Comparison of ENCODE assay signal across 8 mouse cellular contexts in genomic region chr2:164407708-164408107, GRCm38 (mm10). TPM values are rescaled to one million over a fixed set of nuclear protein-coding genes. Genes with fewer than 3 reads are reported as not detected.
DNase-seq lines count a peak whose midpoint lies in the region; ATAC-seq lines count a peak whose summit lies in the region.

No protein-coding gene starts in this region.

- DNase-seq in layer of hippocampus, adult 18-20 months (ENCODE audit: low spot score in 2 of 2): peak; percentile 57 to 76
- no peak for DNase-seq in layer of hippocampus, adult 9-11 months
- peak; percentile 47 for DNase-seq in cerebellum, adult 11 months
- peak; percentile 80 for DNase-seq in forebrain, embryonic 14.5 days (ENCODE audit: low spot score)
- DNase-seq in left cerebral cortex, adult 11 months (ENCODE audit: low spot score): peak; percentile 44
- DNase-seq in spleen, postnatal 10 days (ENCODE audit: low spot score in 2 of 2): peak; percentile 32 to 64

- no peak overlapping the region for H3K27ac ChIP-seq in forebrain, embryonic 14.5 days (ENCODE audit: low read depth, low read length)

- ATAC-seq in forebrain, embryonic 14.5 days: peak; percentile 57; the same call in 1 of the 2 replicates
- peak; percentile 56 to 62 for ATAC-seq in hematopoietic stem cell, adult 5-6 weeks (replicated peaks in 1 of 2; ENCODE audit: insufficient read depth in 1 of 2, low FRiP score in 2 of 2, low TSS enrichment in 1 of 2, low read depth in 1 of 2, poor library complexity in 2 of 2, severe bottlenecking in 2 of 2)
- ATAC-seq in megakaryocyte progenitor cell, adult 5-6 weeks (replicated peaks; ENCODE audit: poor library complexity): peak; percentile 75

- H3K4me3 ChIP-seq in forebrain, embryonic 14.5 days (ENCODE audit: low read depth, low read length): no peak overlapping the region

- no peaks in the 10 kb centered on the region for H3K36me3 ChIP-seq in forebrain, embryonic 14.5 days (ENCODE audit: control insufficient read depth, insufficient read depth, low read length)

- 1% methylated on average over 22 of the region's 22 CpGs for WGBS in forebrain, embryonic 14.5 days

- peaks cover 69% of the 10 kb centered on the region for H3K27me3 ChIP-seq in forebrain, embryonic 14.5 days (replicated peaks; ENCODE audit: control insufficient read depth, insufficient read depth, low read length)

- no peak overlapping the region for H3K9ac ChIP-seq in forebrain, embryonic 14.5 days (ENCODE audit: low read length)

- H3K4me2 ChIP-seq in forebrain, embryonic 14.5 days (ENCODE audit: low read length): no peak overlapping the region

- H3K4me1 ChIP-seq in forebrain, embryonic 14.5 days (ENCODE audit: control insufficient read depth, insufficient read depth, low read length): no peaks in the 10 kb centered on the region

- H3K9me3 ChIP-seq in forebrain, embryonic 14.5 days (replicated peaks; ENCODE audit: control insufficient read depth, low read length): no peaks in the 10 kb centered on the region

RNA-seq across cellular contexts. Expression of gene Matn4, which starts 2.7 kb away (rescaled TPM):
- 10 to 100 TPM; 11.0 to 11.2 TPM for total RNA-seq in layer of hippocampus, adult 18-20 months (2021)
- 0.08 and 0.10 TPM in 2 replicates for polyA plus RNA-seq in forebrain, embryonic 14.5 days (2014; fragmentation: Nextera tagmentation; extraction: Ambion mirVana)
- 0.31 TPM in 1 of 2 replicates, not detected in the other for total RNA-seq in hematopoietic stem cell, adult 5-6 weeks (2017)
- not detected in 2 replicates for total RNA-seq in megakaryocyte progenitor cell, adult 5-6 weeks (2015)
- total RNA-seq in megakaryocyte progenitor cell, adult 5-6 weeks (2017): not detected in 2 replicates

RNA-seq across cellular contexts. Expression of gene Rbpjl, which starts 4.8 kb away (rescaled TPM):
- total RNA-seq in layer of hippocampus, adult 18-20 months (2021): under 1 TPM; 0.38 to 0.42 TPM
- 0.06 TPM in 1 of 2 replicates, not detected in the other for polyA plus RNA-seq in forebrain, embryonic 14.5 days (2014; fragmentation: Nextera tagmentation; extraction: Ambion mirVana)
- not detected in 2 replicates for total RNA-seq in hematopoietic stem cell, adult 5-6 weeks (2017)
- total RNA-seq in megakaryocyte progenitor cell, adult 5-6 weeks (2015): not detected in 2 replicates
- total RNA-seq in megakaryocyte progenitor cell, adult 5-6 weeks (2017): not detected in 2 replicates

RNA-seq across cellular contexts. Expression of gene Slpi, which starts 18.8 kb away (rescaled TPM):
- total RNA-seq in layer of hippocampus, adult 18-20 months (2021): under 1 TPM; 0.61 to 0.77 TPM
- polyA plus RNA-seq in forebrain, embryonic 14.5 days (2014; fragmentation: Nextera tagmentation; extraction: Ambion mirVana): not detected in 2 replicates
- 5.4 and 12.8 TPM in 2 replicates for total RNA-seq in hematopoietic stem cell, adult 5-6 weeks (2017)
- total RNA-seq in megakaryocyte progenitor cell, adult 5-6 weeks (2015): 244 and 316 TPM in 2 replicates
- 39.7 and 71.6 TPM in 2 replicates for total RNA-seq in megakaryocyte progenitor cell, adult 5-6 weeks (2017)

RNA-seq across cellular contexts. Expression of gene Sdc4, which starts 36.0 kb away (rescaled TPM):
- total RNA-seq in layer of hippocampus, adult 18-20 months (2021): 100 to 1,000 TPM; 122 to 140 TPM
- polyA plus RNA-seq in forebrain, embryonic 14.5 days (2014; fragmentation: Nextera tagmentation; extraction: Ambion mirVana): 3.9 and 4.2 TPM in 2 replicates
- total RNA-seq in hematopoietic stem cell, adult 5-6 weeks (2017): 11.6 and 17.7 TPM in 2 replicates
- not detected in 2 replicates for total RNA-seq in megakaryocyte progenitor cell, adult 5-6 weeks (2015)
- total RNA-seq in megakaryocyte progenitor cell, adult 5-6 weeks (2017): 0.41 TPM in 1 of 2 replicates, not detected in the other

RNA-seq across cellular contexts. Expression of gene Sys1, which starts 49.1 kb away (rescaled TPM):
- total RNA-seq in layer of hippocampus, adult 18-20 months (2021): 10 to 100 TPM; 37.9 to 39.9 TPM
- polyA plus RNA-seq in forebrain, embryonic 14.5 days (2014; fragmentation: Nextera tagmentation; extraction: Ambion mirVana): 76.3 and 86.6 TPM in 2 replicates
- 17.0 and 20.7 TPM in 2 replicates for total RNA-seq in hematopoietic stem cell, adult 5-6 weeks (2017)
- total RNA-seq in megakaryocyte progenitor cell, adult 5-6 weeks (2015): 39.1 and 39.5 TPM in 2 replicates
- total RNA-seq in megakaryocyte progenitor cell, adult 5-6 weeks (2017): 11.2 and 20.0 TPM in 2 replicates
